Mouse (Mus musculus): Measurements from ENCODE around the gene Scml4. TPM values are rescaled to one million over a fixed set of nuclear protein-coding genes. Genes with fewer than 3 reads are reported as not detected.

The Scml4 gene
- polyA plus RNA-seq (2012; rRNA removed) = 1.8 and 2.6 TPM in 2 replicates

GRCm38 (mm10) chr10:42860159-42860911, at the start of gene Scml4:
Gene Scml4 (plus strand): TSS chr10:42860370.

Other genes with a start within 250 kb of the Scml4 start
- 2.0 and 2.2 TPM in 2 replicates for gene Sec63, start 98.9 kb upstream of the Scml4 start, polyA plus RNA-seq (2012; rRNA removed)

Measured in stomach, adult 2 months (tissue).